Mouse (Mus musculus) frontal cortex, postnatal 36 days (tissue): Measurements from ENCODE around the gene Plekhg2.

Experiments
- DNase-seq, 2 experiments: peaks; one replicate each; pipeline ENCODE4 v3.0.0; 2022; ENCODE audit warnings: low spot score in 2 of 2

Plekhg2 gene

GRCm38 (mm10) chr7:28382981-28383396 is 10.6 kb upstream of the Plekhg2 start:
- DNase-seq = peak; percentile 68 to 77

GRCm38 (mm10) chr7:28382347-28382951 is 10.1 kb upstream of the Plekhg2 start:
- no peak for DNase-seq

GRCm38 (mm10) chr7:28381938-28382337 is 9.5 kb upstream of the Plekhg2 start:
- DNase-seq = no peak

GRCm38 (mm10) chr7:28381017-28381790 is 8.8 kb upstream of the Plekhg2 start:
- no peak for DNase-seq

GRCm38 (mm10) chr7:28380237-28381016 is 8.0 kb upstream of the Plekhg2 start, which contains the start of gene Zfp36:
Gene Zfp36, minus strand, starts transcription at chr7:28380253.
- no peak for DNase-seq

- peak; percentile 74 to 76 for DNase-seq
These were observed 6.6 kb upstream of the Plekhg2 start for GRCm38 (mm10) chr7:28378769-28379651.

- DNase-seq = no peak
These were observed 5.8 kb upstream of the Plekhg2 start for GRCm38 (mm10) chr7:28378066-28378690.

GRCm38 (mm10) chr7:28377190-28378065 is 5.0 kb upstream of the Plekhg2 start:
- no peak for DNase-seq

- DNase-seq = no peak
These were observed 3.8 kb upstream of the Plekhg2 start for GRCm38 (mm10) chr7:28376011-28376771.

- DNase-seq = peak; percentile 68 to 73
These were observed 3.0 kb upstream of the Plekhg2 start for GRCm38 (mm10) chr7:28375176-28375921.

- no peak for DNase-seq
These were observed 2.2 kb upstream of the Plekhg2 start for GRCm38 (mm10) chr7:28374647-28375046.

GRCm38 (mm10) chr7:28373891-28374495 is 1.6 kb upstream of the Plekhg2 start:
- DNase-seq = no peak

GRCm38 (mm10) chr7:28373131-28373581 is 757 bp upstream of the Plekhg2 start:
- peak; percentile 65 to 84 for DNase-seq

GRCm38 (mm10) chr7:28371514-28371989 is 847 bp downstream of the Plekhg2 start:
- no peak for DNase-seq

- DNase-seq = no peak
These were observed 1.4 kb downstream of the Plekhg2 start for GRCm38 (mm10) chr7:28370977-28371513.

- DNase-seq = no peak
These were observed 2.3 kb downstream of the Plekhg2 start for GRCm38 (mm10) chr7:28370051-28370450.

GRCm38 (mm10) chr7:28368276-28368920 is 4.0 kb downstream of the Plekhg2 start:
- no peak for DNase-seq
